Mouse (Mus musculus): ENCODE results near the gene Lamtor2. TPM values are rescaled to one million over a fixed set of nuclear protein-coding genes. Genes with fewer than 3 reads are reported as not detected.

Gene Lamtor2
- total RNA-seq, 2 experiments from 2014 or later: 96.0 to 106 TPM

GRCm38 (mm10) chr3:88546674-88547418 lies 6.0 kb downstream of the Lamtor2 start:
- TF ChIP-seq CTCF (conservative IDR thresholded peaks at IDR 0.05): no peak
- H3K4me3 ChIP-seq: no peak overlapping the region
- DNase-seq (ENCODE audit: low spot score in 2 of 2): no peak
- no peak overlapping the region for H3K27ac ChIP-seq

GRCm38 (mm10) chr3:88544955-88545591 lies 7.8 kb downstream of the Lamtor2 start:
- no peak for TF ChIP-seq CTCF (conservative IDR thresholded peaks at IDR 0.05)
- H3K4me3 ChIP-seq: no peak overlapping the region

GRCm38 (mm10) chr3:88544514-88544913 lies 8.4 kb downstream of the Lamtor2 start:
- Histone ChIP-seq H3K27ac (no peak overlapping the region), H3K4me3 (no peak overlapping the region)
- no peak for DNase-seq (ENCODE audit: low spot score in 2 of 2)
- peak; percentile 62 for TF ChIP-seq CTCF (conservative IDR thresholded peaks at IDR 0.05)

More at GRCm38 (mm10) chr3:88544955-88545591, 7.8 kb downstream of the Lamtor2 start:
- H3K27ac ChIP-seq: no peak overlapping the region
- DNase-seq (ENCODE audit: low spot score in 2 of 2): no peak

- no peak overlapping the region for H3K4me3 ChIP-seq
- no peak overlapping the region for H3K27ac ChIP-seq
- no peak for DNase-seq (ENCODE audit: low spot score in 2 of 2)
- no peak for TF ChIP-seq CTCF (conservative IDR thresholded peaks at IDR 0.05)
Measured at GRCm38 (mm10) chr3:88543651-88544410, 9.0 kb downstream of the Lamtor2 start.

GRCm38 (mm10) chr3:88543174-88543573 lies 9.7 kb downstream of the Lamtor2 start:
- Histone ChIP-seq H3K4me3 (no peak overlapping the region), H3K27ac (no peak overlapping the region)
- no peak for DNase-seq (ENCODE audit: low spot score in 2 of 2)
- no peak for TF ChIP-seq CTCF (conservative IDR thresholded peaks at IDR 0.05)

GRCm38 (mm10) chr3:88542486-88542885 lies 10.4 kb downstream of the Lamtor2 start:
- H3K27ac ChIP-seq: no peak overlapping the region

GRCm38 (mm10) chr3:88541622-88542401 lies 11.1 kb downstream of the Lamtor2 start:
- H3K27ac ChIP-seq: no peak overlapping the region
- TF ChIP-seq CTCF (conservative IDR thresholded peaks at IDR 0.05): 0 out of 2 replicates have a peak, but pooled peaks have one; percentile 13
- H3K4me3 ChIP-seq: no peak overlapping the region
- DNase-seq (ENCODE audit: low spot score in 2 of 2): no peak

More at GRCm38 (mm10) chr3:88542486-88542885, 10.4 kb downstream of the Lamtor2 start:
- no peak for DNase-seq (ENCODE audit: low spot score in 2 of 2)
- TF ChIP-seq CTCF (conservative IDR thresholded peaks at IDR 0.05): no peak
- no peak overlapping the region for H3K4me3 ChIP-seq

GRCm38 (mm10) chr3:88540085-88540484 lies 12.8 kb downstream of the Lamtor2 start:
- Histone ChIP-seq H3K27ac (no peak overlapping the region), H3K4me3 (no peak overlapping the region)

GRCm38 (mm10) chr3:88539397-88539796 lies 13.5 kb downstream of the Lamtor2 start:
- DNase-seq (ENCODE audit: low spot score in 2 of 2): no peak
- TF ChIP-seq CTCF (conservative IDR thresholded peaks at IDR 0.05): no peak
- no peak overlapping the region for H3K27ac ChIP-seq
- H3K4me3 ChIP-seq: no peak overlapping the region

More at GRCm38 (mm10) chr3:88540085-88540484, 12.8 kb downstream of the Lamtor2 start:
- no peak for TF ChIP-seq CTCF (conservative IDR thresholded peaks at IDR 0.05)
- DNase-seq (ENCODE audit: low spot score in 2 of 2): no peak

- Histone ChIP-seq H3K4me3 (no peak overlapping the region), H3K27ac (no peak overlapping the region)
- DNase-seq (ENCODE audit: low spot score in 2 of 2): no peak
- TF ChIP-seq CTCF (conservative IDR thresholded peaks at IDR 0.05): no peak
Measured at GRCm38 (mm10) chr3:88538271-88539145, 14.4 kb downstream of the Lamtor2 start.

GRCm38 (mm10) chr3:88537146-88537545 lies 15.7 kb downstream of the Lamtor2 start:
- Histone ChIP-seq H3K4me3 (peak overlapping the region; percentile 69), H3K27ac (peak overlapping the region; percentile 70; the same call in 1 of the 2 replicates)
- DNase-seq (ENCODE audit: low spot score in 2 of 2): no peak
- no peak for TF ChIP-seq CTCF (conservative IDR thresholded peaks at IDR 0.05)
